Mouse (Mus musculus) kidney, postnatal 14 days (tissue): ENCODE results near the gene Slc2a3.
A peak's percentile ranks its signal among the peaks of the same experiment; 100 is the strongest.
"Not testable (repeated sequence)": the region's sequence is repeated elsewhere in the genome, so short reads cannot be mapped to it uniquely, and the experiment has no call there.

Experiments used
- DNase-seq: peaks from one replicate; pipeline ENCODE4 v3.0.0; 2022; ENCODE audit warnings: mixed read lengths

Gene Slc2a3

DNA sequence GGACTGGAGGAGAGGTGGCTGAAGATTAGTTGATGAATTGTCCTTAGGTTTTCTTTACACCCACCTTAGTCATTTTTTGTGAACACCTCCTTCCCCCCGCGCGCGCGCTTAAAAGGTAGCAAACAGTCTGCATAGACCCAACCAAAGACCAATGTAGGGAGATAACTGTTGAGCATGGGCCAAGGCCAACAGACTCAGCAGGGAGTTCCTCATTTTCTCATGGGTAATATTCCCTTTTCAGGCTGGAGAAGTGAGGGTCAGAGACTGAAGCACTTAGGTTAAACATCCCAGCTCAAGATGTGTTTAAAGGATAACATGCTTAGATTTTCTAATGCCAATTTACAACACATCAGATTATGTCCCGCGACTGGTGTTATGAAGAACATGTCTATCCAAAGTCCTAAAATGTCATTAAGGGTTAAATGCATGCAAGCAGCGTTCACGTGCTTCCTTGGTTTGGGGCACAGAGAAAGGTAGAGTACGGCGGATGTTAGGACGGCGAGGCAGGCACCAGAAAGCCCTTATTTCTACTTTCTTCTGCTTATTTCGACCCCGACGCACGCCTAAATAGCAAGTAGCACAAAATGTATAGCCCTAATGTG is 37.5 kb downstream of the Slc2a3 start:
- no peak for DNase-seq

DNA sequence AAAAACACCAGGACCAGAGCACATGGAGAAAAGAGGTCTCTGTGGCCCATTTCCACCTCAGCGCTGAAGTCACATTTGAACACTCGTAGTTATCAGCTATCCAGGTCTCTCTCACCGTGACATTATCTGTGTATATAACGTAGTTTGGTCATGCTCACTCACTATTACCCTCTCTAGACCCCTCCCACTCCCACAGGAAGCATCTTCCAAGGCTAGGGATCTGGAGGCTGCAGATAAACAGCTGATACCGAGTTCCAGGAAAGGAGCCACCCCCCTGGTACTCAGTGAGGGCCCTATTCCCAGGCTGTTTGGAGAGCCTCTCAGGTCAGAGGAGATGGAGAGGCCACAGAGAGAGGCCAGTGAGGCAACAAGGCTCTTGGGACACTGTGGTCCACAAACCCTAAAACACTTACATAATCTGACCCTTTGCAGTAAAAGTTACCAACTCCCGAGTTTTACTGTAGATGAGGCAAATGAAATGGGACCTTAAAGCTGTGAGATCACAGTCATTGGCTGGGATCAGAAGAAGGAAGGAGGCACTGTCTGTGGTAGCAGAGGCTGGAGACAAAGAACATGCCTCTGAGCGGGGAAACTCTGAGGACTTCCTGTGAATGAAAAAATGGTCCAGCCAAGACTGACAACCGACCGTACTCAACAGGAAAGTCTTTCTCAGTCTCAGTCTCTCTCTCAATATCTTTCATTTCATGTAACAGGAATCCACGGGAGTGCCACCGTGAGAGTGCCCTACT is 38.3 kb downstream of the Slc2a3 start:
- DNase-seq = no peak

DNA sequence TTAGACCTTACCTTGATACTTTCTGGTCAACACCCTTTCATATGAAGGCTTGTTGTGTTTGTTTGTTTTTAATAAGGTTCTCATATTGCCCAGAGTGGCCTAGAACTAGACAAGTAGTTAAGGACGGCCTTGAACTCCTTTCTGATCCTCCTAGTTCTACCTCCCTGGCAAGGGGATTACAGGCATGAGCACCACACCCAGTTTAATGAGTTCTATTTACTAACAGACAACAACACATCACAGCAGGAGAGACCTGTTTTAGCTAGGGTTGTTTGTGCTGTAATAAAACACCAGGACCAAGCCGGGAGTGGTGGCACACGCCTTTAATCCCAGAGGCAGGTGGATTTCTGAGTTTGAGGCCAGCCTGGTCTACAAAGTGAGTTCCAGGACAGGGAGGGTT is 39.0 kb downstream of the Slc2a3 start:
- DNase-seq = no peak

DNA sequence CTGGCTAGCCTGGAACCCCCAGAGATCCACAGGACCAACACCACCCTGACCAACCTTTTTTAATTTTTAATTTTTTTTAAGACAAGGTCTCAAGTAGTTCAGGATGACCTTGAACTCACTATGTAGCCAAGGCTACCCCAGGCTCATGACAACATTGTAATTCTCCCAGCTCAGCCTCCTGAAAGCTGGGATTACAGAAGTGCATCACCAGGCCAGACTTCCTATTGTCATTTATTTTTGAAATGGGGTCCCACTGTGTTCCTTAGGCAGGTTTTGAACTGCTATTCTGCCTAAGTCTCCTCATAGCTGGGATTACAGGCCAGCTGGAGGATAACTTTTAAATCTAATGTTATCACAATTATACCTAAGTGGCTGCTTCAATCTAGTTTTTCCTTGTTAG is 39.5 kb downstream of the Slc2a3 start:
- DNase-seq = no peak

DNA sequence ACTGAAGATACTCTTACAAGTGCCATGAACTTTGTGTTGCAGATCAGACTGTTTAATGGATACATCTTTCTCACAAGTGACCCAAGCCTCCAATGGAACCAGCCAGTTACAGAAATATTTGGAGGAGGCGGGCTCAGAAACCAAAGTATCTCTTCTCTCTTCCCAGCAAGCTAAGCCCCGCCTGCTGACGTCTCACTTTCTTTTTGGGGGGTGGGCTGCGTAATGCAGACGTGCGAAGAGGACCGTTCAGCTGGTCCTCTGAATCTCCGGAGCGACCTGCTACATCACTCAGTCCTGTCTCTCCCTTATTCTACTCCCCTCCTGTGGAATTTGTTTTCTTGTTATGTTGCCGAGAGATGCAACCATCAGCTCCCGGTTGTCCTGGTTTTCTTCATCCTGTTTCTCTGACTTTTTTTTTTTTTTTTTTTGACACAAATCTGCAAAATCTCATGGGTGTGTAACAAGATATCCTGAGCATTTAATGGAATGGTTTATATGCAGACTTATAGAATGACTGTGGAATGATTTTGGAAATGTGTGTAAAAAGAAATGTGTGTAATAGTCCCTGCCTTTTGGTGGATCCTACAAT is 40.3 kb downstream of the Slc2a3 start:
- DNase-seq = peak; percentile 69

DNA sequence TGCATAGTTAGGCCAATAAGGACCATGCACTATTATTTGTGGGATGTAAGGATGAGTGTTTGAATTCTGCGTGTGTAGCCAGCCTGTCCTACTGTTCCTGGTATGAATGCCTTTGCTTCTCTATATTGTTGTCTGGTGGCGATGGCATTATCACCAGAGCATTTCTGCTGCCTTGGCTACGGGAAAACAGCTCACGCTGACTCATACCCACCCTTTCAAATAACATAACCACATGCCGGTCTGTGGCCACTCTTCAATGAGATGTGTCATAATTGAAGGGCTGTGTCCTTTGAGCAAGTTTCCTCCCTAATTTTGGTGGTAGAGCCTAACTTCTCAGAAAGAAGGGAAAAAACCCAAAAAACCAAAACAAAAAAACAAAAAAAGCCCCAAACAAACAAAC is 42.7 kb downstream of the Slc2a3 start:
- no peak for DNase-seq

DNA sequence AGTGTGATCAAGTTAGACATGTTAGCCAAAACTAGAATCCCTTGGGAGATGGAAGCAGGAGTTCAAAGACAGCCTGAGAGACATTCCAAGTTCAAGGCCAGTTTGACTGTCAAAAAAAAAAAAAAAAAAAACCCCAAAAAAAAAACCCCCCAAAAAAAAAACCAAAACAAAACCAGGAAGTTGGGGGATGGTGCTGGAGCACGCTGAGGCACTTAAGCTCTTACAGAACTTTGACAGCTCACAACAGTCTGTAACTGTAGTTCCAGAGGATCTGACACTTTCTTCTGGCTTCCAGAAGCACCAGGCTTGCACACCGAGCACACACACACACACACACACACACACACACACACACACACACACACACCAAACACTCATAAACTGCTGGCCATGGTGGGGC is 45.5 kb downstream of the Slc2a3 start:
- DNase-seq = no peak

DNA sequence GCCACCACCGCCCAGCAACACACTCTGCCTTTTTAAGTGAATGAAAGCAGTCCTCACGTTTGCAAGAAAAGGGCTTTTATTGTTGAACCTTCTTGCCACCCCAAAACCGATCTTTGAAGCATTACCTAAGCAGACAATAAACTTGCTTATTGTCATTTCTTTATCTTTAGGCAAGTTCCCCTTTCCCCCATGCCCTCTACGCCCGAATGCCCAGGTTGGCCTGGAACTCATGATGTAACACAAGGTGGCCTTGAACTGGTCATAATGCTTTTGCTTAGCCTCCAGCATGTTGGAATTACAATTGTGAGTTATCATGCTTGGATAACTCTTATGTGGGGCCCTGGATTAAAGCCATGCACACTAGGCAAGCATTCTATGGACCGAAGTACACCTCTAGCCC is 50.9 kb downstream of the Slc2a3 start:
- no peak for DNase-seq

DNA sequence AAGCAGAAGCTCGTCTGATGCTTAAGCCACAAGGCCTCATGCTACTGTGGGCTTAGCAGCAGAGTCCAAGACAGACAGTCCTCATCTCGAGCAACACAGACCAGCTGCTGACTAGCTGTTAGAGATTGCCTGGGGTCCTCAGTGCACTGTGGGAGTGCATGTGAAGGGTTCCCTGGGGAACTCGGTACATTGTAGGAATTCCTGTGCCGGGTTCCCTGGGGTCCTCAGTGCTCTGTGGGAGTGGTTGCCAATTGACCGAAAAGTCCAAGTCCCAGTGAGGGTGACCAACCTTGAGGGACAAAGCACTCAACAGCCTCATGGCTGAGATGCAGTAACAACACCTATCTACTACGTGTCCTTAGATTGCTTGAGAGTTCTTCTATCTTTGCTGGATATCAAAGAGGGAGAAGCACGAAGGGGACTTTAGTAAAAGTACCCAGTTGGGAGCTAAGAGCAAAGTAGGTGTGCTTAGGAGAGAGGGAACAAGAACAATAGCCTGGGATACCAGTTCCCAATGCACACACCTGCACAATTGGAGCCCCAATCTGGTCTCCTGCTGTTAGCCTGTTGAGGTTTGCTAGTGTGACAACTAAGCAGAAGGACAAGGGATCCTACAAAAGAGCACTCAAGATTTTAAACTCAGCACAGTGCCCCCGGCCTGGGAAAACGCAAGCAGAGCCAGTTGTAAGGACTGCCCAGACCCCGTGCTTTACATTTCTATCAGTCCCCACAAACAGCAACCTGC is 56.8 kb downstream of the Slc2a3 start:
- DNase-seq = no peak

DNA sequence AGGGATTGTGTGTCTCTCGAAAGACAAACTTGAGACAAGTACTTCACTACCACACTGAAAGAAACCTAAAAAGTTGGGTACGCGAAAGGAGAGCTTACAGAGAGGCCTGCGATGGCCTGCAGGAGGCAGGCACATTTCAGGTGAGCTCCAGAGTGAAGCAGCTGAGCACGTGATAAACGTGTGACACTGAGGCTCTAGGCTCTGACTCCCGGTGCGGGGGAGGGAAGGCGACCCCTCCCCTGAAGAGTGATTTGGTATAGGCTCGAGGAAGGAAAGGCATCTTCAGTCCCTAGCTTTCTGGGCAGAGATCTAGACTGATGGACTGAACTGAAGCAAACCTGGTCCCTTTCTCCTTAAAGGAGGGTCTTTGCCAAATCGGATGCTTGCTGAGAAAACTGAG is 58.1 kb downstream of the Slc2a3 start:
- no peak for DNase-seq

DNA sequence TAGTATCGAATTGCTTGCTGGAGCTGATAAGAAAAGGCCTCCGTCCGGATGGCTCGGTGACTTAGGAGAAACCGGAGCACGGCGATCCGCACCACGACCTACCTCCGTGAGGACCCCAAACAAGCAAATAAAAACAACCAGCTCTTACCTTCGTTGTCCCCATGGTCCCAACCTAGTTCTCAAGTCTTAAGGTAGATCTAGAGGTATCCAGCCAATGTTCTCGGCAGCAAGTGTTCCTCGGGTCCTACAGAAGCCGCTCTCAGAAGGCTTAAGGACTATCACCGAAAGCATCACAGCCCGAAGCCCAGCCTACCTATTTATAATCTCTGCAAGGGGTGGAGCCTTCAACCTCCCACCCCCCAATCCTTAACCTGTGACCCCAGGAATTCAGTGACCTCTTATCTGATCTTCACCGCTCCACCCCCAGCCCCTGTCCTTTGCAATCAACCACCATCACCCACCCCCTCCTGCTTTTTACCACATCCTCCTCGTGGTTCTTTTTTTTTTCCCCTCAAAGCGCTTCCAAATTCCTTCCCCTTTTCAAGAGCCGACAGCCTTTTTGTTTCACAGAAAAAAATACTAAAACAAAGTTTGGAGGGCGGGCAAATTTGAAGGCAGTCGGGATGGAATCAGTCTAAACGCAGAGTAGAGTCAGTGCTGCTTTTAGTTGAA is 59.1 kb downstream of the Slc2a3 start:
- DNase-seq = peak; percentile 25

DNA sequence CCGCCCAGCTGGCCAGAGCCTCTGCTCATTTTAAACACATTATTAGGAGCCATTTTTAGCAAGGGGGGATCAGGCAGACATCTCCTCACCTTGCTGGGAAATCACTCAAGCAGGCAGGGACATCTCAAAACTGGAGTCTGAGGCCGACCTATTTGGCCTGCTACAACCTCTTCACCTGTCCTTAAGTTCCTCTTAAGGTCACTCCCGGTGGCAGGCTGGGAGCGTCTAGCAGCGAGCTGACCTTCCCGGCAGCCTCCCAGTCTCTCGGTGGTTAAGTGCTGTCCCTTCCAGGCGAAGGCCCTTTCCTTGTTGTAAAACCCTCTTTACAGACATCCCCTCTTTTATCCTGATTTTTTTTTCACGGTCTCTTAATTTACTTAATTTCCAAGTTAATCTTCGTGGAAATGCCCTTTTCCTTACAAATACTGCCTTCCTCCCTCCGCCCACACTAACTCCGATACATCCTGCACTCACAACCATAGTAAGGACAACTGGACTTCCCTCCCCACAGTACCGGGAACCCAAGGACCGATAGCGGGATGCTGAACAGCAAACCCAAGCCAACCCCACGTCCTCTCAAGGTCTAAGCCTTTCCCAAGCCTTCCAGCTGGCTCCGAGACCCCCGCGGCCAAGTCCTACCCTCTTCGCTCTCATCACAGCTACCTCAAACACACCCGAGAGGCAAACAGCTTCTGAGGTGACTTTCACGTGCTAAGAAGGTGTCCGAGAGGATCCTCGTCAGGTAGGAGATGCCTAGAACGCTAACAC is 59.8 kb downstream of the Slc2a3 start:
- no peak for DNase-seq

DNA sequence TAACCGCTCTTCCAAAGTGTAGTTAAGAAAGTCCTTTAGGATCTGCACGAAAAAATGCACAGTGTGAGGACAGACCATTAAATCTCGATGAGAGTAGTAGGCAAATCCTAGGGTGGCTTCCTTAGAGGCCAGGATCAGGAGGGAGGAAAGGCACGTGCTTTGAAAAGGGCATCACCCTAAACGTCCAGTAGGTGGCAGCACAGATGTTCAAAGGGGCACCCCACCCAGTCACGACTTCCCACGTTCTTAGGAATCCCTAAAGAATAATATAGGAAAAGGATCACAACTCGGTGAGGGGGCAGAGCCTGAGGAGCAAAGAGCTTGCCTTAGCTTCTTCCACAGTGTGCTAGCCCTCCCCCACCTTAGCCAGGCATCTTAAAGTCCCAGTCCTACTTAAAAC is 61.5 kb downstream of the Slc2a3 start:
- peak; percentile 69 for DNase-seq

DNA sequence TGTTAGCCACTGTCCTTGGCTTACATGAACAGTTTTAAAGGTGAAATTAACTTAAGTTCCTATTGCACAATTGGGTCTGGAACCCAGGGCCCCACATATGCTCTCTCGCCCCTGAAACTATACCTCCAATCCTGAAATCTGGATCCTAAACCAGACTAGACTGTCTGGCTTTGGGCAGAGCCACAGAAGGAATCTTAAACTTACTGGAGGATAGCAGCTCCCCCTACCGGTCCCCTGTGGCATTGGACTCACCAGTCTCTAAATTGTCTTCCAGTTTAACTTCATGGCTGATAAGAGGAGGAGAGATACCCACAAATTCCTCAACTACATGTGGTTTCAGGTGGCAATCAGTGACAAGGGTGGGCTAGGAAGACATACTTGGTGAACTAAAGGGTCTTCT is 81.5 kb downstream of the Slc2a3 start:
- DNase-seq = peak; percentile 65

DNA sequence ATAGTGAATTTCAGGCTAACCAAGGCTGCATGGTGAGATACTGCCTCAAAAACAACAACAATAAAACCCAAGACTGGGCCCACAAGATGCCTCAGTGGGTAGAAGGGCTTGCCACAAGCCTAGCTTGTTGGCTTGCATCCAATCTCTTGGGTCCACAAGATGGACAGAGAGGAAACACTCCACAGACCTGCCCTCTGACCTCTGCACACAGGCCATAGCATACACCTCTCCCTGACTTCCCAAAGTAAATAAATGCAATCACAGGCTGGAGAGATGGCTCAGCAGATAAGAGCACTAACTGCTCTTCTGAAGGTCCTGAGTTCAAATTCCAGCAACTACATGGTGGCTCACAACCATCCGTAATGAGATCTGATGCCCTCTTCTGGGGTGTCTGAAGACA is 83.2 kb downstream of the Slc2a3 start:
- not testable (repeated sequence) for DNase-seq

DNA sequence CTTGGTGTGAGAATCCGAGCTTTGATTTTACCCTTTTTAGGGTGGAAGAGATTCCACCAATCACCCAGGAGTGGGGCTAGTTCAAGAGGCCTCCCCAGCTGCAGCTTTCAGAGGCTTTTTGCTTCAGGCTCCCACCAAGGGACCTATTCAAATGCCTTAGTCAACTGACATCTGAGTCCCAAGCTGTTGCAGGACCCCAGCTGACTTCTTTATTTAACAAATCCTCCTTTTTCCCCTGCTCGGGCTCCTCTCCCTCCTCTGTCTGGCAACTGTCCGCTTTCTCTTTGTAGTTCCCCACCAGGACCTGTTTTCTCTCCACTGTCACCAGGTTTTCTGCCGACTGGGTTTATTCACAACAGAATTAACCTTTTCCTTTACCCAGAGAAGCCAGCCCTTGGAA is 85.6 kb downstream of the Slc2a3 start:
- no peak for DNase-seq

DNA sequence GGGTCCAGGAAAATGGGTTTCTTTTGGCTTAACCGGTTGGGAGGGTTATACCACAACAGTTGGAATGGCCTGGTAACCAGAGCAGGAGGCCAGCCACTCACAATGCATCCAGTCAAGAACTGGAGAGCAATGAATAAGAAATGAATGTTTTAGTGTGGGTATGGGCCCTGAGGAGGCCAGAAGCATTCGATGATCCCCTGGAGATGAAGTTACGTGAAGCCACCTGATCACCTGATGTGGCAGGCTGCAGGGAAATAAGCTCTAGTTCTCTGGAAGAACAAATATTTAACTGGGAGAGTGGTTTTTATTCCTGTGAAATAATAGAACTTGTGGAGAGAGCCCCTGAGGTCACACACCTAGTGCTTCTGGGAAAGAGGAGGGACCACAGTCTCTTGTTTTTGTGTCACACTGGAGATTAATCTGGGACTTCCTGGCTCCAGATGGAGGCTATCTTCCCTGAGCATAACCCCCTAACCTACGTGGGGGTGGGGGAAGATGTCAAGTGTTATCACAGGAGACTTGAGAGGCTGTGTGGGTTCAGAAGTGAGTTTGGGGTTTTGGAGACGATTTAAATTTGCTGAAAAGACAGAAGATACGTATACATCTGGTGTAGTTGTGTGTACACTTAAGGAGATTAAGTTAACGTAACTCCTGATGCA is 86.6 kb downstream of the Slc2a3 start:
- DNase-seq = no peak

DNA sequence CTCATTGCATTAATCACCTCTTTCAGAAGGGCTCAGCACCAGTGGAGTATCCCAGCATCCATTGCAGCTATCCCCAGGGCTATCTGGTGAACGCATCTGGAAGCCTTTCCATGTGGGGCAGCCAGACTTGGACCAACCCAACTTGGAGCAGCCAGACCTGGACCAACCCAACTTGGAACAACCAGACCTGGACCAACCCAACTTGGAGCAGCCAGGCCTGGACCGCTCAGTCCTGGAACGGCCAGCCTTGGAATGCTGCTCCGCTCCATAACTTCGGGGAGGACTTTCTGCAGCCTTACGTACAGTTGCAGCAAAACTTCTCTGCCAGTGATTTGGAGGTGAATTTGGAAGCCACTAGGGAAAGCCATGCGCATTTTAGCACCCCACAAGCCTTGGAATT is 88.3 kb downstream of the Slc2a3 start:
- DNase-seq = not testable (repeated sequence)

DNA sequence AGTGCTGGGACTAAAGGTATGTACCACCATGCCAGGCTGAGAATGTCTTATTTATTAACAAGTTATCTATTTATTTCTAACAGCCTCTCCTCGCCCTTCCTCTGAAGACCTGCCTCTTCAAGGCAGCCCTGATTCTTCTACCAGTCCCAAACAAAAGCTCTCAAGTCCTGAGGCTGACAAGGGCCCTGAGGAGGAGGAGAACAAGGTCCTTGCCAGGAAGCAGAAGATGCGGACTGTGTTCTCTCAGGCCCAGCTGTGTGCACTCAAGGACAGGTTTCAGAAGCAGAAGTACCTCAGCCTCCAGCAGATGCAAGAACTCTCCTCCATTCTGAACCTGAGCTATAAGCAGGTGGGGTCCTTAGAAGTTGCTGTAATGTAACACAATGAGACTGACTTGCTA is 90.0 kb downstream of the Slc2a3 start:
- no peak for DNase-seq

DNA sequence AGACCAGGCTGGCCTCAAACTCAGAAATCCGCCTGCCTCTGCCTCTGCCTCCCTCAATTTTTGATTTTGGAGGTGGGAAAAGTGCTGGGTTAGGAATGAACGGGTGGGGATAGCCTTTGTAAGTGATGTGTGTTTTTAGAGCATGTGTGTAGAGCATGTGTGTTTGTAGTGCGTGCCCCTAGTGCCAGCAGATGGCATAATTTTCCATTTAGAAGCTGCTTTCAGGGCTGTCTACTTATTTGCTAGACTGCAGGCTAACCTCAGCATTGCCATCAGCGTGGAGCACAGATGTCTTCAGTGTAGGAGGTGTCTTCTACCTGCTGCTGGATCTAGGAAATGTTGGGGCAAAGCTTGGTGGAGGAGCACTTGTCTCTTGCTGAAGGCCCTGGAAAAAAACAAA is 92.6 kb downstream of the Slc2a3 start:
- no peak for DNase-seq

DNA sequence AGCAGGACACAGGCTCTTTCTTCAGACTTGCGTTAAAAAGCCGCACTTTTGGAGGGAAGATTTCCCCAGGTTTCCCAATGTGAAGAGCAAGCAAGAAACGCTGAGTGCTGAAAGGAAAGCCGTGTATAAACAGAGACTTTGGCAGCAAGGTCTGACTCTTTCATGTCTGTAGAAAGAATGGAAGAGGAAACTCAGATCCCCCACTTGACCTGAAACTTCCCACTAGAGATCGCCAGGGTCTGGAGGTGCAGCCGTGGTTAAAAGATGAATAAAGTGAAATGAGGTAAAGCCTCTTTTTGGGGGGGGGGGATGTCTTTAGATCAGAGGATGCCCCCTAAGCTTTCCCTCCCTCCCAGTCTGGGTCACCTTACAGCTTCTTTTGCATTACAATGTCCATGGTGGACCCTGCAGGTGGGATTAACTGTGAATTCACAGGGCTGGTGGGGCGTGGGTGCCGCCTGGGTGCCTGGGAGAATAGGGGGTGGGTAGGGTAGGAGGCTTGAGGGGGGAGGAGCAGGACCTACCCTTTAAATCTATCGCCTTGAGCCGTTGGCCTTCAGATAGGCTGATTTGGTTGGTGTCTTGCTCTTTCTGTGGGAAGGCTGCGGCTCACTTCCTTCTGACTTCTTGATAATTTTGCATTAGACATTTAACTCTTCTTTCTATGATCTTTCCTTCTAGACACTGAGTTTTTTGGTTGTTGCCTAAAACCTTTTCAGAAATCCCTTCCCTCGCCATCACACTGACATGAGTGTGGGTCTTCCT is 94.2 kb downstream of the Slc2a3 start, which contains the start of gene Nanog:
Gene Nanog, plus strand, starts transcription at position 454 of the 765 bp plus-strand sequence.
- DNase-seq = no peak
